Mouse (Mus musculus): ENCODE measurements around the gene Izumo4.

GRCm38 (mm10) chr10:80664197-80665015 lies 37.6 kb upstream of the Izumo4 start:
- TF ChIP-seq CTCF (IDR thresholded peaks at IDR 0.05; ENCODE audit: low read depth) (no peak), EP300 (IDR thresholded peaks at IDR 0.05; ENCODE audit: low read depth) (peak; percentile 21; the same call in 1 of the 2 replicates)
